Mouse (Mus musculus): Measurements from ENCODE around the gene Lmtk2. TPM values are rescaled to one million over a fixed set of nuclear protein-coding genes. Genes with fewer than 3 reads are reported as not detected.

Lmtk2 gene
- polyA plus RNA-seq, 1 experiment from 2014 or later = 2.3 TPM

- Histone ChIP-seq H3K4me2 (ENCODE audit: low read depth, low read length) (no peak overlapping the region), H3K36me3 (ENCODE audit: control insufficient read depth, insufficient read depth) (peaks cover 12% of the 10 kb centered on the region), H3K4me3 (ENCODE audit: low read depth, low read length) (no peak overlapping the region), H3K4me1 (ENCODE audit: control insufficient read depth, low read depth, low read length) (peaks cover 8% of the 10 kb centered on the region; the same call in 1 of the 2 replicates), H3K27me3 (ENCODE audit: control insufficient read depth, insufficient read depth, low read depth, low read length) (no peaks in the 10 kb centered on the region), H3K9me3 (replicated peaks; ENCODE audit: control insufficient read depth, low read length) (no peaks in the 10 kb centered on the region), H3K27ac (ENCODE audit: low read length) (no peak overlapping the region), H3K9ac (ENCODE audit: low read depth, low read length) (no peak overlapping the region)
- WGBS (ENCODE audit: insufficient replicate concordance) = 56% methylated on average over 6 of the region's 6 CpGs
- ATAC-seq (ENCODE audit: low read depth) = no peak
Measured at GRCm38 (mm10) chr5:144178216-144178615, 78.0 kb downstream of the Lmtk2 start.

DNA sequence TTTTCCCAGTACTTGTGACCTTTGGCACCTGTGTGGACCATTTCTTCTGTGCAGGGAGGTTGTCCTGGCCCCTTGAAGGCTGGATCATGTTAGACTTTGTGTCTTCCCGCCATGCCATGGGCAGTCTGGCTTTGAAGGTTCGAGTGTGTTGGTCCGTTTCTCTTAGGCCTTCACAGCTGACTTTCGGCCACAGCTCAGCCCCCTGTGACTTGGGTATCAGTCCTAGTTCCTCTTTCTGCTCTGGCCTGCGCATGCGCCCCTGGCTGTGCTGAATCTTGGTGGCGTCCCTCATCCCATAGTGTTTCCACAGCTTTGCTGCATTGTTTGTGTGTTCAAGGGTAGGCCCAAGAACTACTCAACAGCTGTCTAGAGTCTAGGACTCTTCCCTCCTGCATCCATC, 81.0 kb downstream of the Lmtk2 start:
- Histone ChIP-seq H3K9ac (ENCODE audit: low read depth, low read length) (no peak overlapping the region), H3K4me1 (ENCODE audit: control insufficient read depth, low read depth, low read length) (peaks cover 8% of the 10 kb centered on the region; the same call in 1 of the 2 replicates), H3K36me3 (ENCODE audit: control insufficient read depth, insufficient read depth) (peaks cover 4% of the 10 kb centered on the region; the same call in 1 of the 2 replicates), H3K27me3 (ENCODE audit: control insufficient read depth, insufficient read depth, low read depth, low read length) (no peaks in the 10 kb centered on the region), H3K4me3 (ENCODE audit: low read depth, low read length) (no peak overlapping the region), H3K9me3 (replicated peaks; ENCODE audit: control insufficient read depth, low read length) (no peaks in the 10 kb centered on the region), H3K27ac (ENCODE audit: low read length) (no peak overlapping the region), H3K4me2 (ENCODE audit: low read depth, low read length) (no peak overlapping the region)
- WGBS (ENCODE audit: insufficient replicate concordance) = 40% methylated on average over 7 of the region's 7 CpGs
- no peak for ATAC-seq (ENCODE audit: low read depth)

DNA sequence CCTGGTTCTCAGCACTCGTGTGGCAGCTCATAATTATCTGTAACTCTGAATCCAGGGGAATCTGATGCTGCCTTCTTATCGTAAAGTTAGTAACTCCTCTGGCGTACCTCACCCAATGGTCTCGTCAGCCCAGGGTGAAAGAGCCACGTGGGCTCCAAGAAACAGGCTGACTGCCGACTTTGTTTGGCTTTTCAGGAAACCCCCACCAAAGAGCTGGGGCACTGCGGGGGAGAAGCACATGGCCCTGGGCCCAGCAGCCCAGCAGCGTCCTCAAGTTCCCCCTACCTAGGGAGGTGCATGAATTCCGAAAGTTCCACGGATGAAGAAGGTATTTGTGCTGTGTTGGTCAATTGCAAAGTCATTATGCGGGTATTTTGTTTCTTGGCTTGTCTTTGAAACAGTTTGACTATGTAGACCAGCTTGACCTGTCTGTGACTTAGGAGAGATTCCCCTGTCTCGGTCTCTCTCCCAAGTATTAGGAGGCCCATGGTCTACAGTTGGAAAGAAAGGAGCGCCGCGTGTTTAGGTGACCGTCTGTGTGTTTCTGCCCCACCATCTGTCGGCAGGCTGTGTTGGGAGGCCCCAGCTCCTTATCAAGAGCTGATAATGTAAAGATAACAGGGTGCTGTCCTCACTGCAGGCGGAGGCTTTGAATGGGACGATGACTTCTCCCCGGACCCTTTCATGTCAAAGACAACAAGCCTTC, 82.5 kb downstream of the Lmtk2 start:
- H3K9me3 ChIP-seq (replicated peaks; ENCODE audit: control insufficient read depth, low read length) = no peaks in the 10 kb centered on the region
- 49% methylated on average over 20 of the region's 20 CpGs for WGBS (ENCODE audit: insufficient replicate concordance)
- H3K4me3 ChIP-seq (ENCODE audit: low read depth, low read length) = no peak overlapping the region
- no peak for ATAC-seq (ENCODE audit: low read depth)
- H3K36me3 ChIP-seq (ENCODE audit: control insufficient read depth, insufficient read depth) = peaks cover 4% of the 10 kb centered on the region; the same call in 1 of the 2 replicates
- H3K4me1 ChIP-seq (ENCODE audit: control insufficient read depth, low read depth, low read length) = peaks cover 8% of the 10 kb centered on the region; the same call in 1 of the 2 replicates
- H3K27me3 ChIP-seq (ENCODE audit: control insufficient read depth, insufficient read depth, low read depth, low read length) = no peaks in the 10 kb centered on the region
- H3K9ac ChIP-seq (ENCODE audit: low read depth, low read length) = no peak overlapping the region
- no peak overlapping the region for H3K27ac ChIP-seq (ENCODE audit: low read length)
- no peak overlapping the region for H3K4me2 ChIP-seq (ENCODE audit: low read depth, low read length)

GRCm38 (mm10) chr5:144183248-144183559, 83.0 kb downstream of the Lmtk2 start:
- Histone ChIP-seq H3K36me3 (ENCODE audit: control insufficient read depth, insufficient read depth) (peaks cover 4% of the 10 kb centered on the region; the same call in 1 of the 2 replicates), H3K9ac (ENCODE audit: low read depth, low read length) (no peak overlapping the region), H3K4me3 (ENCODE audit: low read depth, low read length) (no peak overlapping the region), H3K4me2 (ENCODE audit: low read depth, low read length) (no peak overlapping the region), H3K9me3 (replicated peaks; ENCODE audit: control insufficient read depth, low read length) (no peaks in the 10 kb centered on the region), H3K27ac (ENCODE audit: low read length) (no peak overlapping the region), H3K27me3 (ENCODE audit: control insufficient read depth, insufficient read depth, low read depth, low read length) (no peaks in the 10 kb centered on the region), H3K4me1 (ENCODE audit: control insufficient read depth, low read depth, low read length) (peaks cover 8% of the 10 kb centered on the region; the same call in 1 of the 2 replicates)
- no peak for ATAC-seq (ENCODE audit: low read depth)
- 62% methylated on average over 8 of the region's 8 CpGs for WGBS (ENCODE audit: insufficient replicate concordance)

GRCm38 (mm10) chr5:144183647-144184335, 83.6 kb downstream of the Lmtk2 start:
- Histone ChIP-seq H3K36me3 (ENCODE audit: control insufficient read depth, insufficient read depth) (peaks cover 4% of the 10 kb centered on the region; the same call in 1 of the 2 replicates), H3K4me3 (ENCODE audit: low read depth, low read length) (no peak overlapping the region), H3K27ac (ENCODE audit: low read length) (no peak overlapping the region), H3K9ac (ENCODE audit: low read depth, low read length) (no peak overlapping the region), H3K9me3 (replicated peaks; ENCODE audit: control insufficient read depth, low read length) (no peaks in the 10 kb centered on the region), H3K4me1 (ENCODE audit: control insufficient read depth, low read depth, low read length) (peaks cover 8% of the 10 kb centered on the region; the same call in 1 of the 2 replicates), H3K4me2 (ENCODE audit: low read depth, low read length) (no peak overlapping the region), H3K27me3 (ENCODE audit: control insufficient read depth, insufficient read depth, low read depth, low read length) (no peaks in the 10 kb centered on the region)
- peak; percentile 19; the same call in 1 of the 2 replicates for ATAC-seq (ENCODE audit: low read depth)
- WGBS (ENCODE audit: insufficient replicate concordance) = 72% methylated on average over 7 of the region's 7 CpGs

DNA sequence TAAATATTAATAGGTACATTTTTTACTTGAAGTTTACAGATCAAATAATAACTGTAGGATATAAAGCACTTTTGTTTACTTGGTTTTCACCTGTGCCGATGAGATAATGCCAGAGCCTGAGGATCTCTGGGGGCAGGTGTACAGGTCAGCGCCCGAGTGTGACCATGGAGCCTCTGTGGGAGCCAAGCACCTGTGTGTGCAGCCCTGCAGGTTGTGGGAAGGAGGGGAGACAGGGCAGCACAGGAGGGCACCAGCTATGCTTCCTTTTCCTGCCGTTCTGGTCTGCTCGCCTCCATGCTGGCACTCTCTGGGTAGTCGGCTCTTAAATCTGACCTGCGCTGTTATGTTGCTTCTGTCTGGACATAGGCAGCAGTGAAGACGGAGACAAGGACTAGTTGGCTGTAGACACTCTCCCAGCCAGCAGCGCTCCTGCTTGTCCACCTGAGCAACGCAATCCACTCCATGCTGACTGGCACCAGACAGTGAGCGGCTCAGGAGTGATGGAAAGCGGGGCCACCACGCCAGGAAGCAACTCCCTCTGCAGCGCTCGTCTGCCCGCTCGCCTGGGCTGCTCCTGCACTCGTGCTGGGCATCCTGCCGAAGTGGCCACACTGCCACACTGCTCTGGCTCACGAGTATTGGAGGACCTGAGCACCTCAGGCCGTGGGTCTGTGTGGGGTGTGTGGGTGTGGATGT, 84.3 kb downstream of the Lmtk2 start:
- H3K36me3 ChIP-seq (ENCODE audit: control insufficient read depth, insufficient read depth) = peaks cover 4% of the 10 kb centered on the region; the same call in 1 of the 2 replicates
- ATAC-seq (ENCODE audit: low read depth) = no peak
- H3K9ac ChIP-seq (ENCODE audit: low read depth, low read length) = no peak overlapping the region
- no peak overlapping the region for H3K27ac ChIP-seq (ENCODE audit: low read length)
- no peak overlapping the region for H3K4me2 ChIP-seq (ENCODE audit: low read depth, low read length)
- no peaks in the 10 kb centered on the region for H3K27me3 ChIP-seq (ENCODE audit: control insufficient read depth, insufficient read depth, low read depth, low read length)
- H3K9me3 ChIP-seq (replicated peaks; ENCODE audit: control insufficient read depth, low read length) = no peaks in the 10 kb centered on the region
- no peak overlapping the region for H3K4me3 ChIP-seq (ENCODE audit: low read depth, low read length)
- H3K4me1 ChIP-seq (ENCODE audit: control insufficient read depth, low read depth, low read length) = peaks cover 11% of the 10 kb centered on the region
- 90% methylated on average over 21 of the region's 21 CpGs for WGBS (ENCODE audit: insufficient replicate concordance)

- Histone ChIP-seq H3K27ac (ENCODE audit: low read length) (no peak overlapping the region), H3K4me2 (ENCODE audit: low read depth, low read length) (no peak overlapping the region), H3K4me3 (ENCODE audit: low read depth, low read length) (no peak overlapping the region), H3K36me3 (ENCODE audit: control insufficient read depth, insufficient read depth) (peaks cover 4% of the 10 kb centered on the region; the same call in 1 of the 2 replicates), H3K9ac (ENCODE audit: low read depth, low read length) (no peak overlapping the region), H3K9me3 (replicated peaks; ENCODE audit: control insufficient read depth, low read length) (no peaks in the 10 kb centered on the region), H3K4me1 (ENCODE audit: control insufficient read depth, low read depth, low read length) (peaks cover 14% of the 10 kb centered on the region), H3K27me3 (ENCODE audit: control insufficient read depth, insufficient read depth, low read depth, low read length) (no peaks in the 10 kb centered on the region)
- WGBS (ENCODE audit: insufficient replicate concordance) = 67% methylated on average over 6 of the region's 6 CpGs
- no peak for ATAC-seq (ENCODE audit: low read depth)
Measured at GRCm38 (mm10) chr5:144188422-144188821, 88.2 kb downstream of the Lmtk2 start.

GRCm38 (mm10) chr5:144189327-144189726, 89.1 kb downstream of the Lmtk2 start:
- no peak overlapping the region for H3K4me2 ChIP-seq (ENCODE audit: low read depth, low read length)
- peaks cover 14% of the 10 kb centered on the region for H3K4me1 ChIP-seq (ENCODE audit: control insufficient read depth, low read depth, low read length)
- no peaks in the 10 kb centered on the region for H3K27me3 ChIP-seq (ENCODE audit: control insufficient read depth, insufficient read depth, low read depth, low read length)
- H3K9ac ChIP-seq (ENCODE audit: low read depth, low read length) = no peak overlapping the region
- no peak for ATAC-seq (ENCODE audit: low read depth)
- WGBS (ENCODE audit: insufficient replicate concordance) = 62% methylated on average over 7 of the region's 7 CpGs
- H3K36me3 ChIP-seq (ENCODE audit: control insufficient read depth, insufficient read depth) = peaks cover 4% of the 10 kb centered on the region; the same call in 1 of the 2 replicates
- no peak overlapping the region for H3K4me3 ChIP-seq (ENCODE audit: low read depth, low read length)
- no peak overlapping the region for H3K27ac ChIP-seq (ENCODE audit: low read length)
- H3K9me3 ChIP-seq (replicated peaks; ENCODE audit: control insufficient read depth, low read length) = no peaks in the 10 kb centered on the region

All from liver, embryonic 16.5 days (tissue).